Mouse (Mus musculus): ENCODE measurements around the gene Gm20388.

DNA sequence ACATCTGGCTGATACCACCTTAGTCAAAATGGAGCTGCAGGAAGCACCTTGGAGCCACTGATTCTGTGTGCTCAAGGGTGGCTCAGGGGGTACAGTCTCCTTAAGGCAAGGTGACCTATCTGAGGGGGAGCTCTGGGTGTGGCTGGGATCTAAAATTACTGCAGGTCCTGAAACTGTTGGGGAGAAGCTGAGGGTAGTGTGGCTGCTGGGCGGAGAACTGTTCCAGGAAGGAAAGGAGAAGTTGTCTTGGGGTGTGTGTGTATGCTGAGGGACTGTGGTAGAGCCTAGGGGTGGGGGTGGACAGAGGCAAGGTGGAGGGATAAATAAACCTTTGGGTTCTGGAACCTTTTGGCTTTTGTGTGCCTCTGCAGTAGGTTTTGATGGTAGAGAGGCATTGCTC lies 2778.7 kb downstream of the Gm20388 start:
- TF ChIP-seq EP300 (IDR thresholded peaks at IDR 0.05; ENCODE audit: low read depth) (no peak), CTCF (IDR thresholded peaks at IDR 0.05; ENCODE audit: low read depth) (no peak)
